Mouse (Mus musculus) thymus, postnatal 14 days (tissue): ENCODE results near the gene Ankrd9.

ENCODE experiments used
- DNase-seq: peaks from one replicate; pipeline ENCODE4 v3.0.0; 2021

Gene Ankrd9

DNA sequence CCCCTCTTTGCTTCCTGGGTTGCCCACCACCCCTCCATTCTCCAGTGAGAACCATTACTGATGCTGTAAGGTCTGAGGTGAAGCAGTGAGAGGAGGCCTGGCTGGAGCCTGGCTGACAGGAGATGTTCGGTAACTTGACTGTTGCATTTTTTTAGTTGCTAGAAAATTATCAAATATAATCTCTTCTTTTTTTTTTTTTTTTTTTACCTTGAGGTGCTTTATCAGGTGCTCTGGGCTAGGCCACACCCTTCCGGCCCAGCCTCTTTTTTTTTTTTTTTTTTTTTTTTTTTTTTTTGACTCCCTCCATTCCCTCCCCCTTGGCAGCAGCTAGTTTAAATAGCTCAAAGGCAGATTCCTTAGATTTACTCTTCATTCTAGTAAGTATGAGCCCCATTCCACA is 24.9 kb downstream of the Ankrd9 start:
- DNase-seq, result no peak

DNA sequence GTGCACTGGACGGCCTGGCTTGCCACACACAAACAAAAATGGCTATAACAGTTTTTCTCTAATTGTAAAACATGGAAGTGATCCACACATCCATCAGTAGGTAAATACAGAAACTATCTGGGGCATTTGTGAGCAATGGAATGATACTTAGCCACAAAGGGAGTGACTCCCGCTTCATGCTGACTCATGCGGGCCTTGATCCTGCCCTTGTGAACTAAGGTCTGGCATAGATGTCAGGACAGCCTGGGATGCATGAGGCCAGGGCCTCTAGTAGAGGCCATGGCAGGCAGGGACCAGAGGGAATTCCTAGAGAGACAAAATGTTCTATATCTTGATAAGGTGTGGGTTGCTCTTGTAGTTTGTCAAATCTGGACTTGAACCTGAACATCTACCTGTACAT is 25.4 kb downstream of the Ankrd9 start:
- no peak for DNase-seq

DNA sequence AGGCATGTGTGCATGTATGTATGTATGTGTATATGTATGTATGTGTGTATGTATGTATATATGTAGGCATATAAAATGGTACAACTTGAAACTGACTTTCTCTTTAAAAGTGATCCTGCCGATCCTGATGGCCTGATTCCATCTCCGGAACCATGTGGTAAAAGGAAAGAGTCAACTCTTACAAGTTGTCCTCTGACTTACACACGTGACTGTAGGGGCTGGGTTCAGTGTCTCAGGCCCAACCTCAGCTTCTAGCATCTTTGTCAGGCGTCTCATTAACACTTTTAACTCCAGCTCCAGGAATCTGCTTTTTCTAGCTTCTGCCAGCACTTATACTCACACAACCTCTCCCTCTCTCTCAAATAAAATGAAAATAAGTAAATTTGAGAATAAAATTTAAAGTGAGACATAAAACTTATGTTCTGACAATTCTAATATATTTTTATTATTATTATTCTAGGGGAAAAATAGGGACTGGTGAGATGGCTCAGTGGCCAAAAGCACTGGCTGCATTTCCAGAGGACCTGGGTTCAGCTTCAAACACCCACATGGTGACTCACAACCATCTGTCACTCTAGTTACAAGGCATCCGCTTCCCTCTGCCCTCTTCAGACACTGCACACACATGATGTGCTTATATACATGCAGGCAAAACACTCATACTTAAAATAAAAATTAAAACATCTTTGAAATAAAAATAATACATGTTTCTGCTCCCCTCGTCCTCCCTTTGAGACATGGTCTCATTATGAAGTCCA is 26.0 kb downstream of the Ankrd9 start:
- no peak for DNase-seq

DNA sequence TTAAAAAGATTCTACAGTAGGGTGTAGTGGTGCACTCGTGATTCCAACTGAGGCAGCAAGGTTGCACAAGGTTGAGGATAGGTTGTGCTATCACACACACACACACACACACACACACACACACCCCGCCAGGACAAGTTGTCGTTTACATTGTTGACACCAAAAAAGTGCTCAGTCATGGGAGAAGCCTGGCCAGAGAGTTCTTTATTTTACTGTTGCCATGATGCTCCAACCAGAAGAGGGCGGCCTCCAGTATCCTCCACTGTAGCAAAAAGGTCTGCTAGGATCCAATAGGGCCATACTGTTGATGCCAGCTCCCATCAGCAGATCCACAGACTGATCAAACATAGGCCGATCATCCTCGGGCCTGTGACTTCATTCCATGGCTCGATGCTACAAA is 27.6 kb downstream of the Ankrd9 start:
- no peak for DNase-seq

DNA sequence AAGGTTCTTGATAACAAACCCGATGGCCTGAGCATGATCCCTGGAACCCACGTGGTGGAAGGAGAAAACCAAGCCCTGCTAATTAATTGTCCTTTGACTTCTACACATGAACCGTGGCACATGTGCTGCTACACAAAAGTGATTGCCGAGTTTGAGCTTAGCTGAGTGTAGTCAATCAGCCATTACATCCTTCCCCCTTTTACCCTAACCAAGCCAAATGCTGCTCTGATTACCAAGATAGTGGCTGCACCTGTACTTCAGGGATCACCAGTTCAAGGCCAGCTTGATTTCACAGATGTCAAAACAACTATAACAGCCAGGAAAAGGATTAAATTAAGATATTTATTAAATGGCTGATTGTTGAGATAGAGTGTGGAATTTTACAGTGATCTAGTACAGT is 28.7 kb downstream of the Ankrd9 start:
- DNase-seq, result no peak

DNA sequence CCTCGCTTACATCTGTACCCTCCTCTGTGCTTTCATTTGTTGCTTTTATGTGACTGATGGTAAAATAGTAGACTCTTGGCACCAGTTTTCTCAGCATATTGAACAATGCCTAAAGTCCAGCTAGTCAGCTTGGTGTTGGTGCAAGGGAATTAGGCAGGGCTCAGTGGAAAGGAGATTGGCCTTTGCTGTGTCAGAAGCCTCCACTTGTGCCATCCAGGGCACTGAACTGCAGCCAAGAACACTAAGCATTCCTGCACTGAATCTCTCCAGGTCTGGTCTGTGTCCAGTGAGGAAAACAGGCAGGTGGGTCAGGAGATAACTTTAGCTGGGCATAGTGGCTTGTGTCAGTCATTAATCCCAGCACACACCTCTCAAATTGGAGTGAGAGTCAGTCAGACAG is 29.4 kb downstream of the Ankrd9 start:
- no peak for DNase-seq

DNA sequence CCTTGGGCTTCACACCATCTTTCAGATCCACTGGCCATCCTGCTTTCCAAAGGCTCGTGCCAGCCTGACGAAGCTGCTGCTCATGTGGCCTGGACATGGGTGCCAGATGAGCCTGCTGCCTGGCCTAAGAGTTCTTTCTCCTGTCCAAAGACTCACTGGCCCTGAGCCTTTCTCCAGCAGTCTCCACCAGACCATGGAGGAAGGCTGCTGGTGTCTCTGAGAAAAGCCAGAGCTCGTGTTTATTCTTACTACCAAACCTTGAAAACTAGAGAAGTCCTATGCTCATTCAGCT is 30.0 kb downstream of the Ankrd9 start:
- DNase-seq, result no peak

DNA sequence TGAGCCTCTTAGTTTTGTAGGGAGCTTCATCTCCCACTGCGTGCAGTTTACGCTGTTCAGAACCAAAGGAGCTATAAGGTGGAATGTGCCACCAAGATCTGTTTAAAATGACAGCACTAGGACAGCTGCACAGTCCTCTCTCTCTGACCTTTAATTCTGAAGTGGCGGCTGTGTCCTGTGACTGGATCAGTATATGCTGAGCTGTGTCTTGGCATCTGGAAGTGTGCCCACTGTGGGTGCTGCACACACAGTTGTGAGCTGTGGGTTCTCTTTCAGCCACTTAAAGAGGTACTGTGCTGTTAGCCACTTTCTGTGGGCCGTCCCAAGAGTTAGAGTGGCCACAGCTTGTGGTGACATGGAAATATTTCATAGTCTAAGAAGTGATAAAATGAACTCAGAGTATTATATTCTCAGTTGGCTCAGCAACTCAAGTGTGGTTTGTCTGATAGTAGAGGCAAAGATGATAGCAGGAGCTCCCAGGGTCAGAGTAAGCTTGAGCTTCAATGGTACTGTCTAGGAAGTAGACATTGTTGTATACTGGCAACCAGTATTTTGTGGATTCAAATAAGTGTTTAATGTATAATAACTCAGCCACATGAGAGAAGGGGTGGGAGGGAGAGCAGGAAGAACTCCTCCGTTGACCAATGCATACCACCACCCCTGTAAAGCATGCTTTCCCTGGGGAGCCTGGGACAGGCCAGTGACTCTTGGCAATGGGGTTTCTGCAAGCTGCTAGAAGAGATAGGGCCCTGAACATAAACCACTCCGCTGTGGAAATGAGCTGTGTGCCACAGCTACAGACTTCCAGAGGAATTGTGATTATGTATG is 30.5 kb downstream of the Ankrd9 start:
- DNase-seq, result no peak

DNA sequence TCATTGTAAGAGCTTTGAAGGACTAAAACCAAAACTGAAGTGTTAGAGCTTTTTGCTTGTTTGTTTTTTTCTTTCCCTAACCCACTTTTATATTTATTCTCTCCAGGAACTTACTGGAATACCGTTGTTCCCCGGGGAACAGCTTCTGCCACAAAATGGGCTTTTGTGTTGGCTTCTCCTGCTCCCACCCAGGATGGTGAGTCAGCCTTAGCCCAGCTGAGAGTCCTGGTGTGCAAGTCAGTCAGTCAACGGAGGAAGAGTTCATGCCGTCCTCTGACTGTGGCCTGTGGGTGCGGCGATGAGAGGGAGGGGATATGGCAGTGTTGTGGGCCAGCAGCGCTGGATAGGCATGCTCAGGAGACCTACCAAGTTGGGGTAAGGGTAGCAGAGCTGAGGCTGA is 32.6 kb downstream of the Ankrd9 start:
- DNase-seq, result no peak

DNA sequence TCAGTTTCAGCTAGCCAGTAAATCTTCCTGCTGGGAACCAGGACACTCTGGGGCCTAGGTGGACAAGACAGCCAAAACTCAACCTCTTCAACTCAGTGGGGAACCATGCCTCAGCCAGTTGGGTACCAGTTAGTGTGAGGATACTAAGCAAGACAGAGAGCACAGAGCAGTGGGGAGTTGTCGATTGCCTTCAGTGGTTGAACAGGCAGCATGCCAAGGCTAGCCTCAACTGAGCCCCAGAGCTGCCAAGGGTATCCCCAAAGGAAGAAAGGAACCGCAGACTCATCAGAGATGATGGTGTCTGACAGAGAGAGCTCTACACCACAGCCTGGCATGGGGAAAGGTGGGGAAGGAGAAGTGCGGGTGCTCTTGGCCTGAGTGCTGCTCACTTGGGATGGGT is 38.0 kb downstream of the Ankrd9 start:
- no peak for DNase-seq

DNA sequence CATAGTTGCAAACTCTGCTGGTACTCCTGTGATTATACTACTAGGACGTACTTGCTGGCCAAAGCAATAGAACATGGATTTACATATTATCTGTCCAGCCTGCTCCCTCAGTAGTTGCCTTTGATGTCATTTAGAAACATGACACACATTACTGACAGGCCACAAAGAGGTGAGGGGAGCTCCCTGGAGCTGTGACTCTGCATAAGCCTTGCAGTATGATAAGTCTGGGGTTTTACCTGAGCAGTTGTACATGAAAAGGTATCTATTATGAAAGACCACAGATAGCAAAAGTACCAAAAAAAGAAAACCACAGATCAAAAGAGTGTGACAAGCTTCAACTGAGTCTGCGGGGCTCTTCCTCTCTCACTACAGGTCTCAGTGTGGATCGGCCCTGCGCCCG is 39.5 kb downstream of the Ankrd9 start:
- DNase-seq, result no peak

DNA sequence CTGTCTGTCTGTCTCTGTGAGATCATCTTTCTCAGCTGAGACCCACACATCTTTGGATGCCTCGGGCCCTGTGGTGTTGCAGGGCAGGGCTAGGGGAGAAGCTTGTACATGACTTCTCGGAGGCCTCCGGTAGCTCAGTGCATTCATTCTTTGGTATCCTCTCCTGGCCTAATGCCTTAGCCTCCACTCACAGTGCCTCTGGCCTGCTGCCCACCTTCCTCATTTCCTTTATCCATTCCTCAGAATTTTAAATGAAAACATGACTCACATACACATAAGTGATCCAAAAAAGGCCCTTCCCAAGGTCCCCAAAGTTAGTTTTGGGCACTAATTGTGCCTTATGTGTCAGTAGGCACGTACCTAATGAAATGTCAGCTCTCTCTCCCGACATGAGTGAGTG is 41.3 kb downstream of the Ankrd9 start:
- DNase-seq, result no peak

DNA sequence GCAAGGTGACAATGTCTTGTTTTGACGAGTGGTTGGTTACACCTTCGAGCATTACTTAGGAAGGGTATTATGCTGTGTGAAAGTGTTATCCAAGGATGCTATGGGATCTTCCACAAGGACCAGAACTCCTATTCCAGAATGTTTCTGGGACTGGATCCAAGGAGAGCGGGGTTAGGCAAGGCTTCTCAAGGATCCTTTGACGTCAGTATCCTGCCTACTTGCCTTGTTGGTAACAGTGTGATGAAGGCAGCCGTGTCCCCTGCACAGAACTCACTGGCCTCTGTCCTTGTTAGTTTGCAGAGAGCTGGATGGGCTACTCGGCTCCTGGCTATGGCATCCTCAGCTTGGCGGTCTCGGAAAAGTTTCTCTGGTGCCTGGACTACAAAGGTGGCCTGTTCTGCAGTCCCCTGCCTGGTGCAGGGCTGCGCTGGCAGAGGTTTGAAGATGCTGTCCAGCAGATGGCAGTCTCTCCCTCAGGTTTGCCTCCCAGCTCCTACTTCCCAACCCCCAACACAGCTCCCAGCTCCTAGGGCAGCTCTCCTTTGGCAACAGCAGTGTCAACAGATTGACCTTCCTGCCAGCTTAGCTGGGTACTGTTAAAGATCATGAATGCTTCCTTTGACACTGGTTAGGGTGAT is 42.7 kb downstream of the Ankrd9 start:
- DNase-seq, result peak; percentile 69

DNA sequence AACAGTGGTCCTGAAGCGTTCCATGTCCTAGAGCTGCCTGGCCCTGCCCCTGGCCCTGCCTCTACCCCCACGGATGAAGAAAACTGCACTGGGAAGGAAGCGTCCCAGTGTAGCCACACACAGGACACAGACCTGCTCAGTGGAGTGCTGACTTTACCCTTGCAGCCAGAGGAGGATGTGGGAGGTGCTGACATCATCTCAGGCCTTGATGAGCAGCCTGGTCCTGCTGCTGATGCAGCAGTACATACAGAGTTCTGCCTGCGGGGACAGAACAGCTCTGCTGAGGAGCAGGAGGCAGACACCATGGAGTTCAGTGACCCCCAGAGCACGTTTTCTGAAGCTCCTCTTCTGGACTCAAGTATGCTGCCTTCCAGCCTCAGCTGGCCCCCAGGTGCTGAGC is 46.0 kb downstream of the Ankrd9 start:
- DNase-seq, result no peak
